Mouse (Mus musculus) hindbrain, embryonic 15.5 days (tissue): Measurements from ENCODE around the gene Col5a1. TPM values are rescaled to one million over a fixed set of nuclear protein-coding genes. Genes with fewer than 3 reads are reported as not detected.

Experiments
- ATAC-seq: fragments of 200-750 bp; cut with Nextera tagmentation; 2 replicates; pipeline ENCODE4 v1.8.0; 2017; ENCODE audit warnings: low read depth, moderate number of reproducible peaks, moderate TSS enrichment; ENCODE audit not compliant: low FRiP score
- H3K27ac ChIP-seq: fragments of 300-500 bp; sonication (generic); replicated peaks from 2 replicates; pipeline ENCODE4 v1.5.1; 2015; ENCODE audit warnings: mild to moderate bottlenecking, inconsistent platforms
- H3K27me3 ChIP-seq: fragments of 300-500 bp; sonication (generic); 2 replicates; pipeline ENCODE4 v1.6.1; 2015; ENCODE audit warnings: control low read depth, inconsistent platforms
- H3K36me3 ChIP-seq: fragments of 300-500 bp; sonication (generic); 2 replicates; pipeline ENCODE4 v1.6.1; 2015; ENCODE audit warnings: control low read depth, inconsistent platforms
- H3K4me1 ChIP-seq: fragments of 300-500 bp; sonication (generic); replicated peaks from 2 replicates; pipeline ENCODE4 v1.6.1; 2015; ENCODE audit warnings: control low read depth, inconsistent platforms
- H3K4me2 ChIP-seq: fragments of 300-500 bp; sonication (generic); 2 replicates; pipeline ENCODE4 v1.6.1; 2015; ENCODE audit warnings: moderate library complexity, mild to moderate bottlenecking, inconsistent platforms
- H3K4me3 ChIP-seq: fragments of 300-500 bp; sonication (generic); 2 replicates; pipeline ENCODE4 v1.5.1; 2015; ENCODE audit warnings: mild to moderate bottlenecking, inconsistent platforms
- H3K9ac ChIP-seq: fragments of 300-500 bp; sonication (generic); 2 replicates; pipeline ENCODE4 v1.6.1; 2015; ENCODE audit warnings: inconsistent platforms
- H3K9me3 ChIP-seq: fragments of 300-500 bp; sonication (generic); 2 replicates; pipeline ENCODE4 v1.6.1; 2016; ENCODE audit warnings: control low read depth, inconsistent platforms
- WGBS: fragments of 180-500 bp; shearing (Covaris S2); methylation state at CpG from one replicate; pipeline ENCODE4 v1.1.7; 2015; 5-methylcytosine and 5-hydroxymethylcytosine counted together
- polyA plus RNA-seq: library from polyadenylated mRNA; unstranded; fragments of >200 nt; fragmentation: Nextera tagmentation; extraction: Ambion mirVana; gene quantifications from 2 replicates; pipeline ENCODE4 v1.2.1, GENCODE M21; 2015

The Col5a1 gene
- polyA plus RNA-seq, 1 experiment from 2014 or later = 12.0 TPM

DNA sequence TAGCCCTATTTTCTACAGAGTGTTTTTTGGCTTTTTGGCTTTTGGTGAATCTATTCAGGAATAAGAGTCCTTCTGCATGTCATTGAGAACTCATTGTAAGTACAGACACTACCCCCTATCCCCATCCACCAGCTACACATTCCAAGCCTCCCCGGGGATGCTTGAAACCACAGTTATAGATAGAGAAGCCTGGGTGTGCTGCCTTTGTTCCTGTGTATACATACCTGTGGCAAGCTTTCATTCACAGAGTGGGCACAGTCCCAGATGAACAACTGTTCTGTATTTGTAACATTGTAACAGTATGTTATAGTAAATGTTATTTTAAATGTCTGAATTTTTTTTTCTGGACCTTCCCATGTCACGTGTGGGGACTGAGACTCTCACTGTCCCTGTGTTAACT lies 19.2 kb downstream of the Col5a1 start:
- Histone ChIP-seq H3K36me3 (no peaks in the 10 kb centered on the region), H3K4me2 (no peak overlapping the region), H3K9ac (no peak overlapping the region), H3K27ac (no peak overlapping the region), H3K4me3 (no peak overlapping the region), H3K27me3 (no peaks in the 10 kb centered on the region), H3K4me1 (no peaks in the 10 kb centered on the region), H3K9me3 (no peaks in the 10 kb centered on the region)
- ATAC-seq = no peak
- WGBS = 80% methylated on average over 2 of the region's 2 CpGs

DNA sequence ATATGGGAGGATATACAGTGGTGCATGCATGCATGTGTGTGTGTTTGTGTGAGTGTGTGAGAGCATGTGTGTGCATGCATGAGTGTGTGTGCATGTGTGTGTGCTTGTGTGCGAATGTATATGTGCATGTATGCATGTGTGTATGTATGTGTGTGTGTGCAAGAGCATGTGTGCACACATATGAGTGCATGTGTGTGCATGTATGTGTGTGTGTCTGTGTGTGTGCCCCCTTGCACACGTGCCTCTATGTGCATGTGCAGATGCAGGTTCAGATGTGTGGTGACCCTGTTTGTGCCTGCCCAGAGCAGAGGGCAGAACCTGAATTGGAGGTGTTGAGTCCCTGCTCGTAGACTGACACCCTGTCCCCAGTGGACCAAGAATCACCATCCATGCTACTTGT lies 24.3 kb downstream of the Col5a1 start:
- no peak overlapping the region for H3K4me2 ChIP-seq
- no peaks in the 10 kb centered on the region for H3K9me3 ChIP-seq
- no peaks in the 10 kb centered on the region for H3K4me1 ChIP-seq
- H3K4me3 ChIP-seq = no peak overlapping the region
- 93% methylated on average over 3 of the region's 3 CpGs for WGBS
- no peak for ATAC-seq
- no peak overlapping the region for H3K27ac ChIP-seq
- no peak overlapping the region for H3K9ac ChIP-seq
- H3K36me3 ChIP-seq = no peaks in the 10 kb centered on the region
- no peaks in the 10 kb centered on the region for H3K27me3 ChIP-seq

DNA sequence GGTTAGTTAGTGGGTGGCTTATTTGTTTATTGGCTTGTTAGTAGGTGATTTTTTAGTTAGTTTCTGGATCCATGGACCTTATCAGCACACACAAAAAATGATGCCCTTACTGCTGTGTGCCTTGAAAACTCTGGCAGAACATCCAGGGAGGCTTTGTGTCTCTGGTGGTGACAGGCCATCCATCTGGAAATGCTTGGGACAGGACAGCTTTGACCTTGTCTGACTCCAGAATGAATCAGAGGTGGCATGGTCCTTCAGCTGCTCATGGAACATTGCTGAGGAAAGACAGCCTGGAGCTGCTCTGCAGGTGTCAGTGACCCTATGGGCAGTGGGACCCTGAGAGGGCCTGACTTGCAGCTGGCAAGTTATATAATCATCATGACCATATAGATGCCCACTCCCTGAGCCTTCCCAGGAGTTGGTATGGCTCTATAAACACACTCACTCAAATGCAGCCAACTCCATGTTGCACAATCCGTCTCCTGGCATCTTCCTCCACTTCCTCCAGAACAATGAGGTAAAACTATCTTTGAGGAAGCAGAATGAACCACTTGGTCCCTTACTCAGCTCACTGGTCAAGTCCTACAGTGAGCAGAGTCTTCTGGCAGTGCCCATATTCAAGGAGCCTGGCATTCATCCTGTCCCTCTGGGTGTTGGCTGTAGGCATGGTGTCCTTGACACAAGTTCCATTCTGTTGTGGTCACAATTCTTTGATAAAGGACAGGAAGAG lies 26.5 kb downstream of the Col5a1 start:
- no peak overlapping the region for H3K4me3 ChIP-seq
- H3K27ac ChIP-seq = no peak overlapping the region
- 96% methylated on average over 1 of the region's 1 CpGs for WGBS
- ATAC-seq = no peak
- H3K4me1 ChIP-seq = no peaks in the 10 kb centered on the region
- no peaks in the 10 kb centered on the region for H3K9me3 ChIP-seq
- H3K36me3 ChIP-seq = no peaks in the 10 kb centered on the region
- H3K4me2 ChIP-seq = no peak overlapping the region
- H3K9ac ChIP-seq = no peak overlapping the region
- H3K27me3 ChIP-seq = no peaks in the 10 kb centered on the region

DNA sequence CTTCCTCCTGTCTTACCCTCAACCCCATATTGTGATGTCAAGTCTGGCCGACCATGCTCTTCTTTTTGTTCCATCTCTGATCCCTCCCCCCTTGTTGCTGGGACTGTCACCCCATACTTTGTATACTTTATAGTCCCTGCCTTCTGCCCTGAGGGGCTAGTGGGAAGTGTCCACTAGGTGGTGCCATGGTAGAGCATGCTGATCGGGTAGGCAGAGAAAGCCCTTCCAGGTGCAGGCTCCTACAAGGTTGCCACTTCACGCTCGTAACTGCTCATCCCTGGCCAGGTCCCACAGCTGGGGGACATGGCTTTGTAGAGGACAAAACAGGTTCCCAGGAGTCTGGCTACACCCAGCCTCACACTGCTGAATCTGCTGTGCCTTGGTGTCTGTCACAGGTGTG lies 29.5 kb downstream of the Col5a1 start:
- no peak overlapping the region for H3K4me3 ChIP-seq
- 70% methylated on average over 4 of the region's 4 CpGs for WGBS
- no peak overlapping the region for H3K9ac ChIP-seq
- no peaks in the 10 kb centered on the region for H3K9me3 ChIP-seq
- H3K4me2 ChIP-seq = no peak overlapping the region
- ATAC-seq = no peak
- no peak overlapping the region for H3K27ac ChIP-seq
- no peaks in the 10 kb centered on the region for H3K27me3 ChIP-seq
- no peaks in the 10 kb centered on the region for H3K36me3 ChIP-seq
- H3K4me1 ChIP-seq = no peaks in the 10 kb centered on the region

DNA sequence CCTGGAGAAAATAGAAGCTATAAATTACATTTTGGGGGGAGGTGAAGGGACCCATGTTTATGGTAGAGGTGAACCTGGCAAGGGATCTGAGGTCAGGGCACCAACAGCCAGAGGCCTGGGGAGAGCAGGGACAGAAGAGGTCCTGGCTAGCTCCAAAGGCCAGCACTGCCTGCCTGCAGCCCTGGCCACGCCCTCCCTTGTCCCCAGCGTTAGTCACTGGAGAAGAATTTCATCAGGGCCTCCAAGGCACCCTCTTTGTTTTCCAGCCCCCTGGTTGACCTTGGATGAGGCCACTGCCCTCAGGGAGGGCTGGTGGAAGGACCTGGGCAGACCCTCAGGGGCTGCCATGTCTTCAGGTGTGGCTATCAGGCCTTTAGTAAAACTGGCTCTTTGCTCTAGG lies 30.1 kb downstream of the Col5a1 start:
- no peak for ATAC-seq
- Histone ChIP-seq H3K4me2 (no peak overlapping the region), H3K4me1 (no peaks in the 10 kb centered on the region), H3K27ac (no peak overlapping the region), H3K27me3 (no peaks in the 10 kb centered on the region), H3K9me3 (no peaks in the 10 kb centered on the region), H3K9ac (no peak overlapping the region), H3K36me3 (no peaks in the 10 kb centered on the region), H3K4me3 (no peak overlapping the region)
- 44% methylated on average over 2 of the region's 2 CpGs for WGBS

DNA sequence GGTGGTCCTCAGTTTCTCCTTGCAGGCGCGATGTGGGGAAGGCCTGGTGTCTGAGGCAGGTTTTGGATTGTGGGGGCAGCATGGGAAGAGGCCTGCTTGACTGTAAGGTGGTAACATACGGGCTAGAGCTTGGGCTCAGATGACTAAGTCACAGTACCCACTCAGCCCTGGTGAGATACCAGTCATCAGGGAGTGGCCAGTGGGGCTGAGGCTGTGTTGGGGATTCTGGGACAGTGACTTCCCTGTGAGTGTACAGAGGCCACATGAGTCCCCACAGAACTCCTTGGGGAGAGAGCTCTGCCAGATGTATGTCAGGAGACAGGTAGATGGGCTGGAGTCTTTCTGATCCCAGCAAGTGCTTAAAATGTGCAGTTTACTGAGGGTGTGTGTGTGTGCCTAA lies 31.0 kb downstream of the Col5a1 start:
- Histone ChIP-seq H3K9ac (no peak overlapping the region), H3K4me2 (no peak overlapping the region), H3K4me3 (no peak overlapping the region), H3K9me3 (no peaks in the 10 kb centered on the region), H3K36me3 (no peaks in the 10 kb centered on the region), H3K27ac (no peak overlapping the region), H3K4me1 (no peaks in the 10 kb centered on the region), H3K27me3 (no peaks in the 10 kb centered on the region)
- WGBS = 91% methylated on average over 3 of the region's 3 CpGs
- no peak for ATAC-seq

DNA sequence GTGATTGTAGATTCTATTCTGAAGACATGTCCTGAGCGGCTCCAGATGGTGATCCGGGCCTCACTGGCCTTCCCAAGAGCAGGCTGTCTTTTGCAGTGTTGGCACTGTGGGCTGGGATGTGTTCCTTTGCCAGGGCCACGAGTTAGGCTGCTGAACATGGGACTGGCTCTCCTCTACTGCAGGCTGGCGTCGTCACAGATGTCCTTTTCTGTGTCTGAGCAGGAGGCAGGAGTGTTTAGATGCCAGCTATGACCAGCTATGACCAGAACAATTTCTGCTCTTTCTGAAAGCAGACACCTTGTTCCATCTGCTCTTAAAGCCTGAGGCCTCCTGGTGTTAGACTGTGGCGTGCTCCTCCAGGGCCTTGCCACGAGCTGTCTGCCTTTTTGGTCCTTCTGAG lies 31.9 kb downstream of the Col5a1 start:
- H3K27me3 ChIP-seq = no peaks in the 10 kb centered on the region
- ATAC-seq = no peak
- H3K9me3 ChIP-seq = no peaks in the 10 kb centered on the region
- no peak overlapping the region for H3K9ac ChIP-seq
- H3K36me3 ChIP-seq = no peaks in the 10 kb centered on the region
- H3K4me2 ChIP-seq = no peak overlapping the region
- no peak overlapping the region for H3K27ac ChIP-seq
- 80% methylated on average over 7 of the region's 7 CpGs for WGBS
- H3K4me1 ChIP-seq = no peaks in the 10 kb centered on the region
- no peak overlapping the region for H3K4me3 ChIP-seq

DNA sequence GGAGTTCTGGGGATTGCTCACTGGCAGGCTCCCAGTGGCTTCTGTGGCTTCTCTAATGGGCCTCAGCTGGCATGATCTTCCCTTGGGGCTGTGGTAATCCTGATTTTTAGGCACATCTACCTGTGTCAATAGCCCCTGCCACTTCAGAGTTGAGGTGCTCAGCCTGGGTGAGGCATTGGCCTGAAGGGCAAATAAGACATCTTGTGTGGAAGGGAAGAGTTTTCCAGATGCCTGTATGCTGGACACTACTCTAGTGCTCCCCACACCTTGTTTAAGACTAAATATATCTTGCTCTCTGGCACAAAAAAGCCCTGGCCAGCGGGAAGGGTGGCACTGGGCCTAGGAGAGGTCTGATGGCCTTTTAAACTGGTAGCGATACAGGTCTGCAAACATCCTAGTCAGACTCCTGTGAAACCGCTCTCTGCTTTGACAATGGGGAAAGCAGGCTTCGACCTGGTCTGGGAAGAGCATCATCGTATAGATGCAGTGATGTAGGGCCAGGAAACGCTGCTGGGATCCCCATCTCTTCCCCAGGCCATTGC lies 33.2 kb downstream of the Col5a1 start:
- no peak overlapping the region for H3K4me2 ChIP-seq
- WGBS = 91% methylated on average over 6 of the region's 6 CpGs
- H3K9me3 ChIP-seq = no peaks in the 10 kb centered on the region
- no peak overlapping the region for H3K4me3 ChIP-seq
- no peaks in the 10 kb centered on the region for H3K27me3 ChIP-seq
- H3K36me3 ChIP-seq = no peaks in the 10 kb centered on the region
- ATAC-seq = no peak
- no peak overlapping the region for H3K9ac ChIP-seq
- no peak overlapping the region for H3K27ac ChIP-seq
- no peaks in the 10 kb centered on the region for H3K4me1 ChIP-seq

DNA sequence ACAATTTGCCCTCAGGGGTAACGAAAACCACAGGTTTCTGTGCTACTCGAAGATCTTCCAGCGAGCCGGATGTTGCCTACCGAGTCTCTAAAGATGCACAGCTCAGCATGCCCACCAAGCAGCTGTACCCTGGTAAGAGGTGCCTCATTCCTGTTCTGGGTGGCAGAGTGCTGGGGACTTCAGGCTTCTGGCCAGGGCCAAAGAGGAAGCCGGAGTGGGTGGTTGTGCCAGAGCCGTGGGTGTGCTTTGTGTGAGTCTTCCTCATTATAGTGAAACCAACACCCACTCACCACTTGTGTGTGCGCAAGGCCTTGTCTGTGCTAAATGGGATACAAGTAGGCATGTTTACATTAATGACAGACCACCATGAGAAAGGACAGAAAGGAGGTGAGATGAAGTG lies 35.8 kb downstream of the Col5a1 start:
- WGBS = 91% methylated on average over 8 of the region's 8 CpGs
- no peaks in the 10 kb centered on the region for H3K27me3 ChIP-seq
- no peak for ATAC-seq
- no peak overlapping the region for H3K9ac ChIP-seq
- no peaks in the 10 kb centered on the region for H3K9me3 ChIP-seq
- no peaks in the 10 kb centered on the region for H3K4me1 ChIP-seq
- H3K4me2 ChIP-seq = no peak overlapping the region
- H3K36me3 ChIP-seq = no peaks in the 10 kb centered on the region
- H3K4me3 ChIP-seq = no peak overlapping the region
- H3K27ac ChIP-seq = no peak overlapping the region

DNA sequence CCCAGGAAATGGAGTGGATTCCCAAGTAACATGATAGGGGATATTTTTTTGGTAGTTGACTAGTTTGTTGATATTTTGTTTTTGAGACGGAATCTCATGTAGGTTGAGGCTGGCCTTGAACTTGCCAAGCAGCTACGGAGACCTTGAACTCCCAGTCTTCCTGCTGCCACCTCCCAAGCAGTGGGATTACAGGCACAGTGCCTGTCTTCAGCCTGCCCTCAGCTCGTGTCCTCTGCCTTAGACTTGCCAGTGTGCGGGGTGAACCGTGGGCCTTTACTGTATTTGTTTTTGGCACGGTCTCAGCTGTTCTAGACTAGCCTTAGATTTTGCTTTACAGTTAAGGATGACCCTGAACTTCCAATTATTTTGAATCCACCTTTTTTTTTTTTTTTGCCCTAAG lies 37.5 kb downstream of the Col5a1 start:
- H3K9me3 ChIP-seq = no peaks in the 10 kb centered on the region
- H3K4me1 ChIP-seq = no peaks in the 10 kb centered on the region
- no peak for ATAC-seq
- H3K27ac ChIP-seq = no peak overlapping the region
- no peak overlapping the region for H3K9ac ChIP-seq
- no peak overlapping the region for H3K4me3 ChIP-seq
- WGBS = 91% methylated on average over 6 of the region's 6 CpGs
- no peaks in the 10 kb centered on the region for H3K36me3 ChIP-seq
- H3K4me2 ChIP-seq = no peak overlapping the region
- H3K27me3 ChIP-seq = no peaks in the 10 kb centered on the region

DNA sequence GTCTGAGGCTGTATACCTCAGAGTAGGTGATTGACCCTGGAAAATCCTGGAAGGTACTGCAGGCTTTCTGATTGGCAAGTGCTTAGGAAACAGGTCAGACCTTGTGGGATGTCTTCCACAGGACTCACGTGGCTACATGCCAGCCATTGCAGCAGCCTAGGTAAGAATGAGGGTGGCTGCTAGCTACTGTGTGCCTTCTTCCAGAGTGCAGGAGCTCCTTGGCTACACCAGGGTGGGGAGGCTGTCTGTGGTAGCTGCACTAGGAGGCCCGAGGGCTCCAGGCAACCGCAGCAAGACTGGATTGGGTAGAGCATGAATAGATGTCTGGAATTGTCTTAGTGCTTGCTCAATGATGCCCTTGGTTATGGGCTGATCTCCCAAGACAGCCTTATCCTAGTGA lies 38.2 kb downstream of the Col5a1 start:
- 89% methylated on average over 3 of the region's 3 CpGs for WGBS
- Histone ChIP-seq H3K27me3 (no peaks in the 10 kb centered on the region), H3K27ac (no peak overlapping the region), H3K36me3 (no peaks in the 10 kb centered on the region), H3K9me3 (no peaks in the 10 kb centered on the region), H3K4me2 (no peak overlapping the region), H3K4me1 (no peaks in the 10 kb centered on the region), H3K4me3 (no peak overlapping the region), H3K9ac (no peak overlapping the region)
- ATAC-seq = no peak

DNA sequence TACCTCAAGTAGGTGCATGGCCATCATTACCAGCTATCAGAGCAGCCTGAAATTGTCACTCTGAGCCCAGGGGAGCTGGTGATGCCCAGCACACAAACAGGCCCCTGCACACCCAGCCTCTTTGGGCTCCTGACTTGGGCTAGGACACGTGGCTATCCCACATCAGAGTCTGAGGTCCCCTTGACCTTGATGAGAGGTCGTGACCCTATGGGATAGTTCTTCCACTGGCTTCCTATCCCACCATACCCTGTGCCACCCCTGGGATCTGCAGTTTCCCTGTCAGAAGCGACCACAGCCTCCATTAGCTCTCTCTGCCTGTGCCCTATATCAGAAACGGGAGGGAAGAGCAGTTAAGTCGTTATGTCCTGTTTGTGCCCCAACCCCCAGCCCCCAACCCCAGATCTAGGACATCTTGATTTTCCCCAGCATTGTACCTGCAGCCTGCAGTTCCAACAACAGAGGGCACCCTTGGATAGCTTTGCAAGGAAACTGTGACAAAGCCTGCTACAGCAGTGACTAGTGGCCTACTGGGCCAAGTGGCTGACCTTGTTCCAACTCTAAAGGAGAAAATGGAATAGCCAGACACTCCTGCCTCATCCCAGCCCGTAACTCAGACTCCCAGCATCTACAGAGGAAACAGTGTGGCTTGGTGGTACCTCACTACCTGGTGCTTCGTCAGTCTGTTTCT lies 40.4 kb downstream of the Col5a1 start:
- H3K36me3 ChIP-seq = no peaks in the 10 kb centered on the region
- H3K4me2 ChIP-seq = no peak overlapping the region
- H3K4me3 ChIP-seq = no peak overlapping the region
- no peaks in the 10 kb centered on the region for H3K9me3 ChIP-seq
- ATAC-seq = 0 out of 2 replicates have a peak, but pooled peaks have one; percentile 30
- 0 out of 2 replicates have a peak, but pooled peaks cover 3% of the 10 kb centered on the region for H3K4me1 ChIP-seq
- no peak overlapping the region for H3K9ac ChIP-seq
- no peak overlapping the region for H3K27ac ChIP-seq
- WGBS = 53% methylated on average over 7 of the region's 7 CpGs
- H3K27me3 ChIP-seq = no peaks in the 10 kb centered on the region
